Mouse (Mus musculus): ENCODE results near the gene Zfp536. TPM values are rescaled to one million over a fixed set of nuclear protein-coding genes. Genes with fewer than 3 reads are reported as not detected.

Zfp536 gene
- total RNA-seq, 2 experiments from 2014 or later, result 44.4 to 45.5 TPM

- peak; percentile 63 for TF ChIP-seq CTCF (conservative IDR thresholded peaks at IDR 0.05)
- Histone ChIP-seq H3K4me3 (no peak overlapping the region), H3K27ac (no peak overlapping the region)
- DNase-seq (ENCODE audit: low spot score in 2 of 2), result no peak
Measured at GRCm38 (mm10) chr7:37482564-37482963, 290.9 kb downstream of the Zfp536 start.

GRCm38 (mm10) chr7:37481165-37481564 is 292.3 kb downstream of the Zfp536 start:
- Histone ChIP-seq H3K4me3 (no peak overlapping the region), H3K27ac (no peak overlapping the region)
- TF ChIP-seq CTCF (conservative IDR thresholded peaks at IDR 0.05), result no peak
- DNase-seq (ENCODE audit: low spot score in 2 of 2), result no peak

DNA sequence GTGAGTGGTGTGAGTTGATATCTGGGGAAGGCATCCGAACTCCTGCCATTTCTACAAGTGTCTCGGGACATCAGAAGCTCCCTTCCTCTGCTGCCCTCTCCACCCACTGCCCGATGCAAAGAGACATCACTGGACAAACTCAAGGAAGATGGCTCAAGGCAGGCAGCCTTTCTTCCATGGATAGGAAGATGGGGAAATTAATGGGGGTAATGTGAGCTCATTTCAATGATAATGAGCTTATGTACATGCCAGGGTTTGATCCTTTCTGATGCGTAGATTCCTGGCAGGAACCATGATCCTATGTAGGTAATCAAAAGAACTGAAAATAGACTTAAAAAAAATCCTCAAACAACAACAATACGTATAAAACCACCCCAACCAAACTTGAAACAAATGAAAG is 296.1 kb downstream of the Zfp536 start:
- H3K4me3 ChIP-seq, result no peak overlapping the region
- no peak for TF ChIP-seq CTCF (conservative IDR thresholded peaks at IDR 0.05)
- no peak for DNase-seq (ENCODE audit: low spot score in 2 of 2)
- H3K27ac ChIP-seq, result no peak overlapping the region

DNA sequence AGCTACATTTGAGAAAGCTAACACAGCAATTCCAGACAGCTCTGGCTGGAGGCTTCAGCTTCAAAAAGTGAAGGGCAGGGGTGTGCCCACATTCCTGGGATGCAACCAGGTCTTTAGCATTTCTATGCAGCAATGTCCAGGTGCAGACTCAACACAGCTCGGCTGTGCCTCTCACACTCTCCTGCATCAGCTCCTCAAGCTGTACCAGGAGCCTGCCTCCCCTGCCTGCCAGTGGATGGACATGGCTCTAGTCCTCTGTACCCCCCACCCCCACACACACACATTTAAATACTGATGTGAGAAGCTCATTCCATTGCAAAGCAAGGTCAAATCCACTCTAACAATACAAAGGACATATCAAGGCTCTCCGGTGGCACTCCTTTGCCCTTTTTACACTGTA is 298.0 kb downstream of the Zfp536 start:
- TF ChIP-seq CTCF (conservative IDR thresholded peaks at IDR 0.05), result no peak
- DNase-seq (ENCODE audit: low spot score in 2 of 2), result no peak
- no peak overlapping the region for H3K27ac ChIP-seq
- no peak overlapping the region for H3K4me3 ChIP-seq

GRCm38 (mm10) chr7:37474284-37474683 is 299.2 kb downstream of the Zfp536 start:
- no peak for TF ChIP-seq CTCF (conservative IDR thresholded peaks at IDR 0.05)
- H3K4me3 ChIP-seq, result no peak overlapping the region
- H3K27ac ChIP-seq, result no peak overlapping the region
- no peak for DNase-seq (ENCODE audit: low spot score in 2 of 2)

DNA sequence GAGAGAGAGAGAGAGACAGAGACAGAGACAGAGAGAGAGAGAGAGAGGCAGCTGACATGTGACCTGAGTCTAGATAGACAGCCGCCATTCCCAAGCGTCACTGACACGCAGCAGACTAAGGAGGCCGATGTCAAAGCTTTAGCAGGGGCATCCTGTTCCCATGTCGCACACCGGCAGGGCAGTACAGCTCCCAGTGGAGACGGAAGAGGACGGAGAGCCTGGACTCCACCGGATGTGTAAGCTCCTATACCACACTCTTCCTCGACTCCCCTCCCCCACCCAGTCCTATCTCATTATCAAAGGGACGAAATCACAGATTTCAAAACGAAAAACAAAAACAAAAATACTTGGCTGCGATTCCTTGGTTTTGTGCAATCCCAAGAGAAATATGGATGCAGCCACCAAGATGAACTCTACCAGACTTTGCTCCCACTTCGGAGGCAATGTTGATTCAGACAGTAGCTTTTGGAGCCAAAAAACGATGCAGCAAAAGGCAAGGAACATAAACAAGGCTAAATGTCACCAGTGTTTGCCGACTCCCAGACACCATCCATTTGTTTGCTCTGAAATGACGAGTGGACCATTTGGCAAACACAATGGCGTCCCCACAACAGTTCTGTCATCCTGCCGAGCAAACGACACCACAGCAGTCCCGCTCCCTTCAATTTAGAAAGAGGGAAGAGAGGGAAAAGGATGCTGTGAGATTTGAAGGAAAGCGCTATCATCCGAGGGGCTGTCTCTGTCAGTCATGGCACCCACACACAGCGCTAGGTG is 299.9 kb downstream of the Zfp536 start:
- no peak for DNase-seq (ENCODE audit: low spot score in 2 of 2)
- TF ChIP-seq CTCF (conservative IDR thresholded peaks at IDR 0.05), result no peak
- Histone ChIP-seq H3K27ac (no peak overlapping the region), H3K4me3 (no peak overlapping the region)

DNA sequence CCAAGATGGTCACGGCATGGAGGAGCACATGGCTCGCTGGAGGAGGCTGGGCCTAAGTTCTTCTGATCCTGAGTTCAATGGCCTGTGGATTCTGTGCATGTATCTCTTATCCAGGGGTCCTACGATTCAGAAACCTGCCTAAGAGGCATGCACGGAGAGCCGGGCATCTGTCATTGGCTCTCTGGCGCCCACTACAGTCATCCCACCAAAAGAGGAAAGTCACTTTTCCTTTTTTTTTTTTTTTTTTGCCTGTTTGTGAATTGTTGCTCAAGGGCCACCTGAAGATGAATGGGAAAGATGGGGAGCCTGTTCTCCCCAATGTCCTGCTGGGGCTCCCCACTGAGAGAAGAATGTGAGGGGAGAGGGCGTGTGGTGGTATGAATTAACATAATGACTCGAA is 301.7 kb downstream of the Zfp536 start:
- no peak overlapping the region for H3K27ac ChIP-seq
- DNase-seq (ENCODE audit: low spot score in 2 of 2), result no peak
- TF ChIP-seq CTCF (conservative IDR thresholded peaks at IDR 0.05), result peak; percentile 60
- H3K4me3 ChIP-seq, result no peak overlapping the region

DNA sequence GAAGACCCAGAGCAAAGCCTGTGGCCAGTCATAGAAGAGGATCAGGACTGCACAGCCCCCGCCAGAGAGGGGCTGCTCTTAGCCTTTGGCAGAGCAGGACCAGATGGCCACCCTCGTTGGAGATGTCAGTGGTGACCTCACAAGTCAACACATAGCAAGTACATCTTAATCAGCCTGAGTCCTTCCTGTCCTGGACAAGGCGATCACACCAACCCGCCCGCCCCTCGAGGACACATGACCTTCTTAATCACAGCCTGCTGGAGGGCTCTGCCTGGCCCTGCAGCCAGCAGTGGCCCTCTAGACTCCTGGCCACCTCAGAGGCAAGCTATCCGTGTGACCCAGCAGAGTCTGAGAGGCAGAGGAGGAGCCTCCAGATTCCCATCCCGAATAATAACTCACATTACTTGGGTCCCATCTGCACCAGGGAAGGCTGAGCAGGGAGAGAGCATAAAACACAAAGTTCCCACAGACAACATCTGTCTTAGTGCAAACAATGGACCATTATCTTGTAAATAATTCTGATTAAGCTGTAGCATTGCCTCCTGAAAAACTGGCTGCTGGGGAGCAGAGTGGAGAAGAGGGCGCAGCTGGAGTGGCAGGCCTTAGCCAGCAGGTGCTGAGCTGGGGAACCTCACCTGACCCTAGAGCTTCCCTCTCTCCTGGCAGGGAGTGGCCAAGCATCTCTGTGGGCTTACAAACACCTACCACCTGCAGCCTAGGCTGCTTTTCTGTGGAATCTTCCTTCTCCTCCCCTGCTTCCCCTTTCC is 306.8 kb downstream of the Zfp536 start:
- Histone ChIP-seq H3K4me3 (no peak overlapping the region), H3K27ac (no peak overlapping the region)
- no peak for TF ChIP-seq CTCF (conservative IDR thresholded peaks at IDR 0.05)
- no peak for DNase-seq (ENCODE audit: low spot score in 2 of 2)

DNA sequence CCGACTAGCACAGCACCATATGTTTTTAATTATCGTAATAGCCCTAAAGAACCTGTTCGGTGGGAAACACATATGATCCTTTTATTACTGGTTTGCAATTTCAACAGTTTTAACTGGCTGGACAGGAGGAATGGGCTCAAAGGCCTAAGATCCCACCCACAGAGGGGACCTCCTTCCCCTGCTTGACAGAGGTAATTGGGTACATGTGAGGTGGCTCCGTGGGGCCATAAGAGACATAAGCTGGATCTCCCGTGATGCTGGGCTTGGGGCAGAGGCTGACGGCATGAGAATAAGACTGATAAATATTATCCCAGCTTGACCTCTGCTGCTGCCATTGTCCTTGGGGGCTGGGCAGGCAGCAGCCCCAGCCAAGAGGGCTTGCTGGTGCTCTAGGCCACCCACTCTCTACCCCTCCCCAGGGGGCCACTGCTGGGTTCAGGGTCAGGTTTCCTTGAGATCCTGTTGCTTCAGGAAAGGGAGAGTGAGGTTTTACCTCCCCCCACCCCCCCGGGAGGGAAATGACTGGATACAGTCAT is 309.2 kb downstream of the Zfp536 start:
- no peak overlapping the region for H3K4me3 ChIP-seq
- H3K27ac ChIP-seq, result no peak overlapping the region
- TF ChIP-seq CTCF (conservative IDR thresholded peaks at IDR 0.05), result no peak
- DNase-seq (ENCODE audit: low spot score in 2 of 2), result no peak

DNA sequence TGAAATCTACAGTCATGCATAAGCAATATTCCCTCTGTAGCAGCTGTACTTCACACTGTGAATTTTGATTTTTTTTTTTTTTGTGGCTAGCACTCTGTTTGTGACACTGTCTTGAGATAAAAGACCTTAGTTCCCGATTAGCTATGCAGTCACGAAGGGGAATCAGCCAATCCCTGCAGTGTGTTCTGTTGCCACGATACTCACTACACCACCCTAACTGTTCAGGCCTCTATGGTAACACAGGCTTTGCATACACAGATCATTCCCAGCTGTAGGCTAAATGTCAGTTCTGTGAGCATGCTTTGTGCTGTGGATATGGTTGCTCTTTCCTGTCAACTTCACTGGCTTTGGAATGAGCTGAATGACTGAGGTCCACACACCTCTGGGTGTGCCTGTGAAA is 325.9 kb downstream of the Zfp536 start:
- DNase-seq (ENCODE audit: low spot score in 2 of 2), result no peak
- Histone ChIP-seq H3K27ac (no peak overlapping the region), H3K4me3 (no peak overlapping the region)
- TF ChIP-seq CTCF (conservative IDR thresholded peaks at IDR 0.05), result no peak

GRCm38 (mm10) chr7:37439912-37440311 is 333.5 kb downstream of the Zfp536 start:
- Histone ChIP-seq H3K4me3 (no peak overlapping the region), H3K27ac (no peak overlapping the region)
- no peak for TF ChIP-seq CTCF (conservative IDR thresholded peaks at IDR 0.05)
- no peak for DNase-seq (ENCODE audit: low spot score in 2 of 2)

- no peak overlapping the region for H3K4me3 ChIP-seq
- no peak for DNase-seq (ENCODE audit: low spot score in 2 of 2)
- no peak for TF ChIP-seq CTCF (conservative IDR thresholded peaks at IDR 0.05)
- no peak overlapping the region for H3K27ac ChIP-seq
Measured at GRCm38 (mm10) chr7:37439117-37439844, 334.2 kb downstream of the Zfp536 start.

DNA sequence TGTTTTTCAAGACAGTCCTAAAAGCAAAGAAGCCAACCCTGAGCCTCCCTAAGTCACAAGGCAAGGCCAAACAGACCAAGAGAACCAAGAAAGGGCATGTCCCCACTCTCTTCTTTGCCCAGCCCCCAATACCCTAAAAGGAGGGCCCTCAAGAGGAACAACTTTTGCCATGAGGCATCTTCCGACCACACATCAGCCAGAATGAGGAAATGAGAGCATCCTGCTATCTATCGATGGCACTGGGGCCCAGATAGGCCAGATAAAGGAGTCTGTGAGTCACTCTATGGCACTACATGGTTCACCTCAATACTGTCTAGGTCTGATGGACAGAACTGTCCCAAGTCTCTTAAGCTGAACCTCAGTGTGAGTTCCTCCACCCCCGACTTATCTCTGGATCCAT is 335.6 kb downstream of the Zfp536 start:
- Histone ChIP-seq H3K4me3 (no peak overlapping the region), H3K27ac (no peak overlapping the region)
- no peak for TF ChIP-seq CTCF (conservative IDR thresholded peaks at IDR 0.05)
- no peak for DNase-seq (ENCODE audit: low spot score in 2 of 2)

All from layer of hippocampus, adult 2 months (tissue).